In the genomic region with DNA sequence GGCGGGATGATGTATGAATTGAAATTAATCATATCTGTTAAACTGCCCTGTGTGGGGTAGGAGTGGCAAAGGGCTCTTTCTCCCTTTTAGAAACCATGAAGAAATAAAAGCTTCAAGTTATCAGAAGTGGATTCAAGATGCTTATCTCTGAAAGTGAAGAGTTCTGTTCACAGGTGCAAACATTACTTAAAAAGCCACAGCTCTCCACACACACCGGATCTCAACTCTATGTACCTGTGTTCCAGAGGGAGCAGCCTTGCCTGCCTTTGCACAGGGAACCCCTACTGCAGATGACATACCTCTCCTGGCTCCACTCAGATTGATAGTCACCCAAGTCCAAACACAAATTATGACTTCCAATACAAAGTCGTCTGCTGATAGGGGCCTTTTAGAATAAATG, we compare ENCODE assay signal across 26 mouse cellular contexts.
"Had no signal": no experiment of that assay in that cellular context is flagged by ENCODE, and none has a peak within 500 bp of the region (broad histone marks: within the 10 kb centered on the region; RNA-seq: fewer than 3 reads in every experiment).

No protein-coding gene starts in this region.

- H3K4me2 ChIP-seq: heart, embryonic 11.5 days; heart, embryonic 13.5 days; heart, embryonic 15.5 days; hindbrain, embryonic 12.5 days; hindbrain, embryonic 14.5 days; intestine, embryonic 15.5 days; kidney, embryonic 15.5 days; limb, embryonic 13.5 days; limb, embryonic 15.5 days had no signal

- H3K9ac ChIP-seq: heart, embryonic 13.5 days; heart, embryonic 15.5 days; hindbrain, embryonic 12.5 days; hindbrain, embryonic 14.5 days; intestine, embryonic 15.5 days; kidney, embryonic 15.5 days; limb, embryonic 13.5 days; limb, embryonic 15.5 days had no signal

- ATAC-seq: hindbrain, embryonic 16.5 days; inflammation-experienced regulatory T-cells, adult 6 months; intestine, embryonic 15.5 days; intestine, postnatal 0 days had no signal

- H3K27me3 ChIP-seq: heart, embryonic 13.5 days; heart, embryonic 15.5 days; hindbrain, embryonic 12.5 days; intestine, embryonic 15.5 days; kidney, embryonic 15.5 days; limb, embryonic 13.5 days; limb, embryonic 15.5 days had no signal

- H3K4me3 ChIP-seq: gastrocnemius, adult 2 months; heart, adult 2 months; heart, embryonic 13.5 days; heart, embryonic 15.5 days; hindbrain, embryonic 12.5 days; intestine, embryonic 15.5 days; kidney, embryonic 15.5 days; limb, embryonic 13.5 days; limb, embryonic 15.5 days had no signal

- H3K27ac ChIP-seq: gastrocnemius, adult 2 months; heart, adult 2 months; heart, embryonic 13.5 days; heart, embryonic 15.5 days; hindbrain, embryonic 12.5 days; hindbrain, embryonic 14.5 days; intestine, embryonic 15.5 days; kidney, embryonic 15.5 days; kidney, postnatal 0 days; limb, embryonic 13.5 days; limb, embryonic 15.5 days had no signal

- H3K36me3 ChIP-seq: heart, embryonic 13.5 days; heart, embryonic 15.5 days; hindbrain, embryonic 12.5 days; intestine, embryonic 15.5 days; kidney, embryonic 15.5 days; limb, embryonic 13.5 days; limb, embryonic 15.5 days had no signal

- H3K9me3 ChIP-seq: heart, embryonic 13.5 days; heart, embryonic 15.5 days; hindbrain, embryonic 12.5 days; intestine, embryonic 15.5 days; kidney, embryonic 15.5 days; limb, embryonic 13.5 days; limb, embryonic 15.5 days had no signal

- DNase-seq: gastrocnemius, adult 2 months; gastrocnemius, postnatal 14 days; gastrocnemius, postnatal 36 days; heart, adult 2 months; heart, postnatal 14 days; heart, postnatal 36 days; kidney, adult 2 months; kidney, adult 9 months; kidney, postnatal 14 days; kidney, postnatal 36 days; layer of hippocampus, adult 9-11 months; layer of hippocampus, postnatal 36 days; left cerebral cortex, postnatal 4 days had no signal
